Mouse (Mus musculus): Measurements from ENCODE around the gene Cdyl2.

DNA sequence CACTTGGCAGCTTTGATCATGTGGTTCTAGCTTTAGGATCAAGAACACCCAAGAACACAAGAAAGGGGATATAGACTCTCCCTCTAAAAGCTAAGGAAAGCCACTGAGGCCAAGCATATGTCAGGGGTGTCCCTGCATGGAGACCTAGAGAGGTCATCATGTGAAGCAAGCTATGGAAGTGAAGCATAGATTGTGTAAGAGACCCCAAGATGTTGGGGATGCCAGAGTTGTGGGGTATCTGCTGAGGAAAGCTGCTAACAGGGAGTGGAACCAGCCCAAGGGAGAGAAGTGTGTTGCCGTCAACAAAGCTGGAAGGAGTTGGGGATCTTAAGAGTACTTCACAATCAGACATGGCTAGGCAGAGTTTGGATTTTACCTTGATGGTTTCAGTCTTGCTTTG is 7.9 kb upstream of the Cdyl2 start:
- TF ChIP-seq POLR2A (IDR thresholded peaks at IDR 0.05; ENCODE audit: borderline replicate concordance, control insufficient read depth, low read depth, low read length) (no peak), CTCF (IDR thresholded peaks at IDR 0.05; ENCODE audit: control insufficient read depth, insufficient read depth, low read length) (no peak)

Data from bone marrow, adult 2 months (tissue).